In genomic region chr1:192485030-192485429, GRCm38 (mm10) we compare ENCODE assay signal across 25 mouse cellular contexts.
A peak's percentile ranks its signal among the peaks of the same experiment; 100 is the strongest.
DNase-seq lines count a peak whose midpoint lies in the region; ATAC-seq and TF ChIP-seq lines count a peak whose summit lies in the region.
"Had no signal": no experiment of that assay in that cellular context is flagged by ENCODE, and none has a peak within 500 bp of the region (broad histone marks: within the 10 kb centered on the region; RNA-seq: fewer than 3 reads in every experiment).

No protein-coding gene starts in this region.

- no peak for TF ChIP-seq POLR2A in lung, adult 2 months (IDR thresholded peaks at IDR 0.05; ENCODE audit: borderline replicate concordance, extremely low read depth, low read depth, low read length)
- no peak for TF ChIP-seq POLR2A in thymus, adult 2 months (IDR thresholded peaks at IDR 0.05; ENCODE audit: control insufficient read depth, extremely low read depth, insufficient read depth, low read length, poor library complexity)

- no peaks in the 10 kb centered on the region for H3K36me3 ChIP-seq in lung, embryonic 14.5 days (ENCODE audit: insufficient read depth)
- no peaks in the 10 kb centered on the region for H3K36me3 ChIP-seq in lung, embryonic 15.5 days
- H3K36me3 ChIP-seq in thymus, adult 2 months (ENCODE audit: control insufficient read depth, insufficient read depth, low read length), result no peaks in the 10 kb centered on the region
- H3K36me3 ChIP-seq: hindbrain, embryonic 10.5 days; hindbrain, embryonic 15.5 days; midbrain, embryonic 13.5 days; neural tube, embryonic 13.5 days had no signal

- DNase-seq in lung, embryonic 14.5 days, result peak; percentile 46
- DNase-seq in lung, adult 2 months, result no peak
- peak; percentile 47 for DNase-seq in lung, postnatal 25 days (ENCODE audit: low spot score)
- DNase-seq in thymus, adult 2 months, result no peak
- no peak for DNase-seq in cerebellum, postnatal 14 days
- no peak for DNase-seq in ovary, adult 18-20 months (ENCODE audit: low spot score)
- DNase-seq: adrenal gland, postnatal 36 days; cerebellum, adult 9-10 months; gastrocnemius, postnatal 10 days; heart, postnatal 14 days; kidney, adult 9 months; kidney, postnatal 10 days; layer of hippocampus, postnatal 36 days; liver; right cerebral cortex, postnatal 25 days had no signal

- no peak overlapping the region for H3K4me3 ChIP-seq in lung, embryonic 14.5 days (ENCODE audit: low read depth, low read length)
- no peak overlapping the region for H3K4me3 ChIP-seq in lung, adult 2 months (replicated peaks; ENCODE audit: extremely low read depth, low read depth, low read length)
- H3K4me3 ChIP-seq in lung, embryonic 15.5 days, result no peak overlapping the region
- no peak overlapping the region for H3K4me3 ChIP-seq in thymus, adult 2 months (ENCODE audit: control insufficient read depth, insufficient read depth, low read length)
- H3K4me3 ChIP-seq: erythroblast, embryonic 14.5 days; hindbrain, embryonic 10.5 days; hindbrain, embryonic 15.5 days; midbrain, embryonic 13.5 days; neural tube, embryonic 13.5 days had no signal

- no peaks in the 10 kb centered on the region for H3K9me3 ChIP-seq in lung, embryonic 14.5 days (ENCODE audit: low read depth, low read length)
- no peaks in the 10 kb centered on the region for H3K9me3 ChIP-seq in lung, embryonic 15.5 days
- H3K9me3 ChIP-seq: hindbrain, embryonic 10.5 days; hindbrain, embryonic 15.5 days; midbrain, embryonic 13.5 days; neural tube, embryonic 13.5 days had no signal

- peak; percentile 81; the same call in 1 of the 2 replicates for ATAC-seq in lung, embryonic 14.5 days (ENCODE audit: insufficient read depth)
- peak; percentile 44; the same call in 1 of the 2 replicates for ATAC-seq in lung, embryonic 15.5 days (ENCODE audit: borderline replicate concordance, extremely low read depth, low FRiP score, low TSS enrichment)
- ATAC-seq: forebrain, embryonic 16.5 days; inflammation-experienced regulatory T-cells, adult 6 months; midbrain, embryonic 13.5 days had no signal

- WGBS in lung, embryonic 14.5 days, result 30% methylated on average over 3 of the region's 3 CpGs
- 35% methylated on average over 3 of the region's 3 CpGs for WGBS in lung, adult 2 months
- 25% methylated on average over 3 of the region's 3 CpGs for WGBS in lung, embryonic 15.5 days
- 59% methylated on average over 3 of the region's 3 CpGs for WGBS in thymus, adult 2 months

- no peaks in the 10 kb centered on the region for H3K27me3 ChIP-seq in lung, embryonic 14.5 days (ENCODE audit: insufficient read depth, low read length)
- no peaks in the 10 kb centered on the region for H3K27me3 ChIP-seq in lung, embryonic 15.5 days
- no peaks in the 10 kb centered on the region for H3K27me3 ChIP-seq in thymus, adult 2 months (ENCODE audit: control insufficient read depth, insufficient read depth, low read length)
- H3K27me3 ChIP-seq: hindbrain, embryonic 15.5 days; midbrain, embryonic 13.5 days; neural tube, embryonic 13.5 days had no signal

- H3K4me1 ChIP-seq in lung, embryonic 14.5 days (ENCODE audit: insufficient read depth), result no peaks in the 10 kb centered on the region
- H3K4me1 ChIP-seq in lung, adult 2 months (ENCODE audit: control insufficient read depth, insufficient read depth, low read length), result peaks cover 6% of the 10 kb centered on the region
- 0 out of 2 replicates have a peak, but pooled peaks cover 4% of the 10 kb centered on the region for H3K4me1 ChIP-seq in lung, embryonic 15.5 days
- no peaks in the 10 kb centered on the region for H3K4me1 ChIP-seq in thymus, adult 2 months (replicated peaks; ENCODE audit: control insufficient read depth, insufficient read depth, low read length)
- H3K4me1 ChIP-seq: hindbrain, embryonic 15.5 days; midbrain, embryonic 13.5 days; neural tube, embryonic 13.5 days had no signal

- H3K4me2 ChIP-seq in lung, embryonic 14.5 days, result no peak overlapping the region
- H3K4me2 ChIP-seq in lung, embryonic 15.5 days, result no peak overlapping the region
- H3K4me2 ChIP-seq: hindbrain, embryonic 15.5 days; midbrain, embryonic 13.5 days; neural tube, embryonic 13.5 days had no signal

- H3K9ac ChIP-seq in lung, embryonic 14.5 days, result no peak overlapping the region
- H3K9ac ChIP-seq in lung, embryonic 15.5 days, result no peak overlapping the region
- H3K9ac ChIP-seq: hindbrain, embryonic 15.5 days; liver, embryonic 14.5 days; midbrain, embryonic 13.5 days; neural tube, embryonic 13.5 days had no signal

- no peak for TF ChIP-seq CTCF in lung, embryonic 14.5 days (IDR thresholded peaks at IDR 0.05; ENCODE audit: low read depth)
- no peak for TF ChIP-seq CTCF in lung, adult 2 months (IDR thresholded peaks at IDR 0.05; ENCODE audit: insufficient read depth, low read length)
- TF ChIP-seq CTCF in thymus, adult 2 months (IDR thresholded peaks at IDR 0.05; ENCODE audit: borderline replicate concordance, control insufficient read depth, extremely low read depth, insufficient read depth, low read length, poor library complexity), result no peak

- H3K27ac ChIP-seq in lung, embryonic 14.5 days (ENCODE audit: low read depth), result no peak overlapping the region
- H3K27ac ChIP-seq in lung, embryonic 15.5 days, result peak overlapping the region; percentile 32; the same call in 1 of the 2 replicates
- no peak overlapping the region for H3K27ac ChIP-seq in thymus, adult 2 months (ENCODE audit: control insufficient read depth, insufficient read depth, low read length)
- H3K27ac ChIP-seq: hindbrain, embryonic 10.5 days; hindbrain, embryonic 15.5 days; liver, embryonic 14.5 days; macrophage; midbrain, embryonic 13.5 days; neural tube, embryonic 13.5 days had no signal

Comparison
In these comparisons a context has a peak if more than half of its experiments do, and no peak if none do; other contexts are left out.
1. DNase-seq: peak in lung, embryonic 14.5 days (single experiment) and lung, postnatal 25 days (single experiment); none in lung, adult 2 months (single experiment), thymus, adult 2 months (single experiment), cerebellum, postnatal 14 days (0 of 2) and ovary, adult 18-20 months (single experiment).